ENCODE assay signal across 12 mouse cellular contexts in the genomic region with DNA sequence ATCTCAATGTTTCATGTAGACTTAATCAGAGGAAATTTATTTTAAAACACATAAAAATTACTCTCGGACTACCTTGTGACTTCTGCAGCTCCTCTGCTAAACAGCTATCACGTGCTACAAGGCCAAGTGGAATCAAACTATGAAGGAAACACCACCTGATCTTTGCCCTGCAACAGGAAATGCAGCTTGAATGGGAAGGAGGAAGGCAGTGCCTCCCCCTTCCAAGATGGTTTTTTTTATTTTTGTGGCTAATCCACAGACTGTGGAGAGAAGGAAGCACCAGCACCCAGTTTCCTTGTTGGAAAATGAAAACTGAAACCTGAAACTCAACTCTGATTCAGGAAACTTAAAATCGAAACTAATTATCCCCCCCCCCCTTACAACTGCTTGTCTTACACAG. TPM values are rescaled to one million over a fixed set of nuclear protein-coding genes. Genes with fewer than 3 reads are reported as not detected.
DNase-seq lines count a peak whose midpoint lies in the region; ATAC-seq and TF ChIP-seq lines count a peak whose summit lies in the region.
"Had no signal": no experiment of that assay in that cellular context is flagged by ENCODE, and none has a peak within 500 bp of the region (broad histone marks: within the 10 kb centered on the region; RNA-seq: fewer than 3 reads in every experiment).

No protein-coding gene starts in this region.

- H3K4me2 ChIP-seq in intestine, postnatal 0 days (replicated peaks; ENCODE audit: low read depth) = peak overlapping the region; percentile 81
- no peak overlapping the region for H3K4me2 ChIP-seq in liver, embryonic 13.5 days
- no peak overlapping the region for H3K4me2 ChIP-seq in midbrain, embryonic 16.5 days (ENCODE audit: low read length)
- H3K4me2 ChIP-seq: stomach, embryonic 15.5 days had no signal

- no peak overlapping the region for H3K27ac ChIP-seq in liver, adult 2 months (replicated peaks; ENCODE audit: insufficient read depth, low read depth, low read length)
- H3K27ac ChIP-seq in ES-E14 (ENCODE audit: insufficient read depth, low read depth, low read length, poor library complexity, severe bottlenecking) = peak overlapping the region; percentile 80; the same call in 1 of the 2 replicates
- H3K27ac ChIP-seq in intestine, postnatal 0 days (ENCODE audit: low read depth, low read length) = peak overlapping the region; percentile 74
- H3K27ac ChIP-seq in liver, embryonic 13.5 days = 0 out of 2 replicates have a peak overlapping the region, but pooled peaks have one; percentile 43
- H3K27ac ChIP-seq in midbrain, embryonic 16.5 days (ENCODE audit: low read length) = no peak overlapping the region
- H3K27ac ChIP-seq: stomach, embryonic 15.5 days had no signal

- peaks cover 27% of the 10 kb centered on the region; the same call in 1 of the 2 replicates for H3K79me2 ChIP-seq in liver, adult 2 months (ENCODE audit: control insufficient read depth, insufficient read depth, low read length)

- H3K4me1 ChIP-seq in liver, adult 2 months (ENCODE audit: control insufficient read depth, insufficient read depth, low read length) = peaks cover 18% of the 10 kb centered on the region
- peaks cover 10 to 13% of the 10 kb centered on the region in 2 experiments for H3K4me1 ChIP-seq in ES-E14 (ENCODE audit: control insufficient read depth in 2 of 2, insufficient read depth in 2 of 2, low read length in 2 of 2, poor library complexity in 1 of 2)
- 0 out of 2 replicates have a peak, but pooled peaks cover 2% of the 10 kb centered on the region for H3K4me1 ChIP-seq in intestine, postnatal 0 days (replicated peaks; ENCODE audit: control insufficient read depth, insufficient read depth, low read length)
- H3K4me1 ChIP-seq in liver, embryonic 13.5 days (replicated peaks) = peaks cover 64% of the 10 kb centered on the region
- H3K4me1 ChIP-seq in midbrain, embryonic 16.5 days (ENCODE audit: control insufficient read depth, insufficient read depth, low read length) = peaks cover 23% of the 10 kb centered on the region

- TF ChIP-seq POLR2A in liver, adult 2 months (IDR thresholded peaks at IDR 0.05; ENCODE audit: extremely low read depth, insufficient read depth, low read length) = no peak

- H3K9ac ChIP-seq in liver, adult 2 months (ENCODE audit: low read depth, low read length) = no peak overlapping the region
- H3K9ac ChIP-seq in ES-E14 (ENCODE audit: insufficient read depth, low read depth, low read length, poor library complexity, severe bottlenecking) = no peak overlapping the region; the same call in 1 of the 2 replicates
- no peak overlapping the region for H3K9ac ChIP-seq in intestine, postnatal 0 days (ENCODE audit: low read depth, low read length)
- no peak overlapping the region for H3K9ac ChIP-seq in liver, embryonic 13.5 days
- no peak overlapping the region for H3K9ac ChIP-seq in midbrain, embryonic 16.5 days (ENCODE audit: low read depth, low read length)
- H3K9ac ChIP-seq: stomach, embryonic 15.5 days had no signal

- no peaks in the 10 kb centered on the region for H3K27me3 ChIP-seq in liver, adult 2 months (ENCODE audit: control insufficient read depth, insufficient read depth, low read length)
- no peaks in the 10 kb centered on the region for H3K27me3 ChIP-seq in intestine, postnatal 0 days (replicated peaks; ENCODE audit: control insufficient read depth, insufficient read depth, low read length)
- H3K27me3 ChIP-seq in liver, embryonic 13.5 days = no peaks in the 10 kb centered on the region
- H3K27me3 ChIP-seq in midbrain, embryonic 16.5 days (ENCODE audit: control insufficient read depth, insufficient read depth, low read depth, low read length) = no peaks in the 10 kb centered on the region
- H3K27me3 ChIP-seq: stomach, embryonic 15.5 days had no signal

- H3K9me3 ChIP-seq in ES-E14 (ENCODE audit: control insufficient read depth, insufficient read depth, low read depth, low read length) = no peaks in the 10 kb centered on the region
- no peaks in the 10 kb centered on the region for H3K9me3 ChIP-seq in intestine, postnatal 0 days (ENCODE audit: control insufficient read depth)
- no peaks in the 10 kb centered on the region for H3K9me3 ChIP-seq in liver, embryonic 13.5 days (replicated peaks)
- no peaks in the 10 kb centered on the region for H3K9me3 ChIP-seq in midbrain, embryonic 16.5 days (replicated peaks; ENCODE audit: control insufficient read depth, low read length, poor library complexity, severe bottlenecking)
- H3K9me3 ChIP-seq: stomach, embryonic 15.5 days had no signal

- ATAC-seq in intestine, postnatal 0 days = peak; percentile 9; the same call in 1 of the 2 replicates
- ATAC-seq in liver, embryonic 13.5 days (ENCODE audit: low read depth) = no peak
- ATAC-seq in midbrain, embryonic 16.5 days = no peak

- WGBS in liver, adult 2 months = 51% methylated on average over 3 of the region's 3 CpGs
- 22% methylated on average over 3 of the region's 3 CpGs for WGBS in intestine, postnatal 0 days
- WGBS in liver, embryonic 13.5 days (ENCODE audit: insufficient replicate concordance) = 49% methylated on average over 3 of the region's 3 CpGs
- 79% methylated on average over 3 of the region's 3 CpGs for WGBS in midbrain, embryonic 16.5 days

- in situ Hi-C loops in ES-E14 (cut with MboI; ENCODE audit: low sequenced_read_pairs in 2 of 2, unreplicated experiment in 2 of 2) = no loop called here

- DNase-seq in liver, adult 2 months (ENCODE audit: extremely low read depth, low read depth, low spot score) = peak; percentile 34
- no peak for DNase-seq in liver
- DNase-seq in ES-E14 (ENCODE audit: low read depth, low spot score) = no peak
- DNase-seq in liver, embryonic 13.5 days = no peak
- DNase-seq in urinary bladder, postnatal 36 days (ENCODE audit: low spot score in 2 of 2) = no peak
- DNase-seq: adrenal gland, postnatal 25 days; cerebellum, adult 9-11 months; lung, postnatal 4 days had no signal

- TF ChIP-seq CTCF in liver, adult 2 months (IDR thresholded peaks at IDR 0.05; ENCODE audit: low read depth, low read length) = no peak
- no peak for TF ChIP-seq CTCF in intestine, postnatal 0 days (IDR thresholded peaks at IDR 0.05; ENCODE audit: low read depth)

- peaks cover 30% of the 10 kb centered on the region for H3K36me3 ChIP-seq in liver, adult 2 months (ENCODE audit: control insufficient read depth, insufficient read depth, low read length)
- peaks cover 32% of the 10 kb centered on the region for H3K36me3 ChIP-seq in ES-E14 (ENCODE audit: control insufficient read depth, insufficient read depth, low read length, poor library complexity, severe bottlenecking)
- H3K36me3 ChIP-seq in intestine, postnatal 0 days (ENCODE audit: control insufficient read depth, insufficient read depth) = peaks cover 33% of the 10 kb centered on the region
- peaks cover 60% of the 10 kb centered on the region for H3K36me3 ChIP-seq in liver, embryonic 13.5 days
- H3K36me3 ChIP-seq in midbrain, embryonic 16.5 days (ENCODE audit: control insufficient read depth, insufficient read depth, low read length) = peaks cover 22% of the 10 kb centered on the region

- no peak overlapping the region for H3K4me3 ChIP-seq in liver, adult 2 months (ENCODE audit: insufficient read depth, low read depth, low read length)
- no peak overlapping the region for H3K4me3 ChIP-seq in ES-E14 (ENCODE audit: insufficient read depth in 1 of 2, low read depth in 1 of 2, low read length in 2 of 2, poor library complexity in 1 of 2, severe bottlenecking in 1 of 2)
- H3K4me3 ChIP-seq in intestine, postnatal 0 days (ENCODE audit: low read depth, low read length) = peak overlapping the region; percentile 30; the same call in 1 of the 2 replicates
- H3K4me3 ChIP-seq in liver, embryonic 13.5 days (replicated peaks) = no peak overlapping the region
- H3K4me3 ChIP-seq in midbrain, embryonic 16.5 days (ENCODE audit: low read depth, low read length) = no peak overlapping the region
- H3K4me3 ChIP-seq: myocyte; stomach, embryonic 15.5 days had no signal

TF ChIP-seq in ES-E14, 5 proteins besides CTCF, POLR2A, EP300 and RAD21:
- TF ChIP-seq MAFK (IDR thresholded peaks at IDR 0.05; ENCODE audit: insufficient read depth, low read depth, low read length) = no peak
- no peak for TF ChIP-seq ZC3H11A (IDR thresholded peaks at IDR 0.05; ENCODE audit: borderline replicate concordance, low read depth, low read length)
- TF ChIP-seq ZNF384 (IDR thresholded peaks at IDR 0.05; ENCODE audit: low read depth, low read length) = no peak
- no peak for TF ChIP-seq CHD2 (IDR thresholded peaks at IDR 0.05; ENCODE audit: low read depth, low read length)
- TF ChIP-seq HCFC1 (IDR thresholded peaks at IDR 0.05; ENCODE audit: borderline replicate concordance, insufficient read depth, low read length) = no peak

RNA-seq across cellular contexts. Expression of a gene that starts 4.6 kb away (rescaled TPM):
- total RNA-seq in liver, adult 2 months (2014; rRNA removed) = 21.6 and 23.8 TPM in 2 replicates
- 20.5 and 23.3 TPM in 2 replicates for polyA plus RNA-seq in liver, adult 2 months (2012; rRNA removed)
- total RNA-seq in ES-E14 (2012; rRNA removed) = 15.3 and 15.9 TPM in 2 replicates
- polyA plus RNA-seq in intestine, postnatal 0 days (2015; fragmentation: Nextera tagmentation; extraction: Ambion mirVana) = 13.1 and 15.2 TPM in 2 replicates
- polyA plus RNA-seq in liver, embryonic 13.5 days (2015; fragmentation: Nextera tagmentation; extraction: Ambion mirVana) = 7.0 and 8.2 TPM in 2 replicates
- polyA plus RNA-seq in midbrain, embryonic 16.5 days (2015; fragmentation: Nextera tagmentation; extraction: Ambion mirVana) = 6.2 and 8.0 TPM in 2 replicates

RNA-seq across cellular contexts. Expression of a gene that starts 43.2 kb away (rescaled TPM):
- 11.1 and 11.2 TPM in 2 replicates for total RNA-seq in liver, adult 2 months (2014; rRNA removed)
- polyA plus RNA-seq in liver, adult 2 months (2012; rRNA removed) = 8.7 and 13.4 TPM in 2 replicates
- 128 and 132 TPM in 2 replicates for total RNA-seq in ES-E14 (2012; rRNA removed)
- 15.8 and 16.3 TPM in 2 replicates for polyA plus RNA-seq in intestine, postnatal 0 days (2015; fragmentation: Nextera tagmentation; extraction: Ambion mirVana)
- polyA plus RNA-seq in liver, embryonic 13.5 days (2015; fragmentation: Nextera tagmentation; extraction: Ambion mirVana) = 53.6 and 59.5 TPM in 2 replicates
- polyA plus RNA-seq in midbrain, embryonic 16.5 days (2015; fragmentation: Nextera tagmentation; extraction: Ambion mirVana) = 37.6 and 37.8 TPM in 2 replicates

Comparison
In these comparisons a context has a peak if more than half of its experiments do, and no peak if none do; other contexts are left out.
1. H3K27ac ChIP-seq: peak in ES-E14 (single experiment), intestine, postnatal 0 days (single experiment) and liver, embryonic 13.5 days (single experiment); none in liver, adult 2 months (single experiment) and midbrain, embryonic 16.5 days (single experiment).